Mouse (Mus musculus) liver, embryonic 14.5 days (tissue): ENCODE measurements around the gene Whamm. TPM values are rescaled to one million over a fixed set of nuclear protein-coding genes. Genes with fewer than 3 reads are reported as not detected.

Experiments used
- ATAC-seq: fragments of 200-750 bp; cut with Nextera tagmentation; 2 replicates; pipeline ENCODE4 v1.8.0; 2017; ENCODE audit warnings: moderate number of reproducible peaks, mild to moderate bottlenecking, moderate library complexity; ENCODE audit not compliant: insufficient read depth
- DNase-seq, 3 experiments: peaks; one replicate each; pipeline ENCODE4 v3.0.0-alpha.2; 2012 to 2013; ENCODE audit warnings: low read depth in 3 of 3, low spot score in 3 of 3
- H3K27ac ChIP-seq: fragments of 300-500 bp; sonication (generic); 2 replicates; pipeline ENCODE4 v1.5.1; 2014; ENCODE audit warnings: moderate library complexity, mild to moderate bottlenecking, control low read depth, inconsistent platforms
- H3K27me3 ChIP-seq: fragments of 300-500 bp; sonication (generic); 2 replicates; pipeline ENCODE4 v1.6.1; 2014; ENCODE audit warnings: mild to moderate bottlenecking, low read length, moderate library complexity; ENCODE audit not compliant: control insufficient read depth, insufficient read depth
- H3K36me3 ChIP-seq: fragments of 300-500 bp; sonication (generic); replicated peaks from 2 replicates; pipeline ENCODE4 v1.6.1; 2014; ENCODE audit warnings: low read depth; ENCODE audit not compliant: control insufficient read depth, insufficient read depth
- H3K4me1 ChIP-seq, 2 experiments: fragments of 200-500 bp in 1 of 2; fragments of 300-500 bp in 1 of 2; sonication (generic) in 1 of 2; replicated peaks; 2 replicates each; pipeline ENCODE4 v1.6.1; 2012 to 2014; ENCODE audit warnings: antibody characterized with exemption in 1 of 2, inconsistent platforms in 1 of 2, low read length in 1 of 2; ENCODE audit not compliant: control insufficient read depth in 2 of 2, insufficient read depth in 2 of 2
- H3K4me2 ChIP-seq: fragments of 300-500 bp; sonication (generic); 2 replicates; pipeline ENCODE4 v1.6.1; 2014; ENCODE audit warnings: low read depth, mild to moderate bottlenecking, control low read depth, moderate library complexity
- H3K4me3 ChIP-seq, 2 experiments: fragments of 200-500 bp in 1 of 2; fragments of 300-500 bp in 1 of 2; sonication (generic) in 1 of 2; 2 replicates each; pipeline ENCODE4 v1.5.1; 2012 to 2014; ENCODE audit warnings: low read depth in 2 of 2, low read length in 2 of 2, mild to moderate bottlenecking in 2 of 2, control low read depth in 1 of 2, inconsistent platforms in 1 of 2, moderate library complexity in 1 of 2; ENCODE audit not compliant: insufficient read depth in 1 of 2
- H3K9ac ChIP-seq: fragments of 300-500 bp; sonication (generic); replicated peaks from 2 replicates; pipeline ENCODE4 v1.6.1; 2014; ENCODE audit warnings: mild to moderate bottlenecking, control low read depth, moderate library complexity
- H3K9me3 ChIP-seq: fragments of 300-500 bp; sonication (generic); 2 replicates; pipeline ENCODE4 v1.6.1; 2016; ENCODE audit warnings: low read length, mixed read lengths; ENCODE audit not compliant: control insufficient read depth
- CTCF ChIP-seq: IDR thresholded peaks from 2 replicates; pipeline ENCODE4 v1.5.1; 2016; ENCODE audit warnings: antibody characterized with exemption, low read depth, control low read depth
- EP300 ChIP-seq: IDR thresholded peaks from 2 replicates; pipeline ENCODE4 v1.6.1; 2016; ENCODE audit warnings: antibody characterized with exemption, low read depth
- WGBS: fragments of 180-500 bp; shearing (Covaris S2); extraction: QIAGEN DNeasy Blood & Tissue Kit; methylation state at CpG from one replicate; pipeline ENCODE4 v1.1.7; 2014; ENCODE audit not compliant: insufficient replicate concordance; 5-methylcytosine and 5-hydroxymethylcytosine counted together
- polyA plus RNA-seq, 2 experiments: library from polyadenylated mRNA; depleted of rRNA in 1 of 2; stranded (reverse) in 1 of 2; unstranded in 1 of 2; fragments of >200 nt; fragmentation: Nextera tagmentation in 1 of 2; extraction: Ambion mirVana in 1 of 2; gene quantifications; 2 replicates each; pipeline versions ENCODE4 v1.2.1 to v1.2.3; 2012 to 2014

The Whamm gene
- polyA plus RNA-seq, 2 experiments, result 6.3 to 6.9 TPM

DNA sequence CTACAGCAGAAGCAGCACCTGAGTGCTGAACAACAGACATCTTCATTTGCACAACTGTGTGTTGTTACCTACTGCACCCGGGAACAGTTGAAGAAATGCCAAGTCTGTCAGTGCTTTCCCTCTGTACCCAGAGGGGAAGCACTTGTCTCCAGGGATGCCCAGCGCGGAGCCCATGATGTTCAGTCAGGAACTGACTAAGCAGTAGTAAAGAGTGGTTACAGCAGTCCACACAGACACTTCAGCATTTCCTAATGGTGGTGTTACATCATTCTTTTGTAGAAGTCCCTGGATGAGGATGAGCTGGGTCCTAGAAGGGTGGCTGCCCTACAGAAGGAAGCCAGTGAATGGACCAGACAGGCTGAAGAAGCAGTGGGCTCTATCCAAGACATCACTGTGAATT is 6.8 kb downstream of the Whamm start:
- Histone ChIP-seq H3K4me2 (no peak overlapping the region), H3K9me3 (no peaks in the 10 kb centered on the region), H3K4me1 (peaks cover 11 to 17% of the 10 kb centered on the region in 2 experiments), H3K27ac (no peak overlapping the region), H3K4me3 (no peak overlapping the region), H3K9ac (no peak overlapping the region), H3K27me3 (no peaks in the 10 kb centered on the region), H3K36me3 (peaks cover 30% of the 10 kb centered on the region)
- 83% methylated on average over 3 of the region's 3 CpGs for WGBS
- ATAC-seq (no peak), DNase-seq (no peak)
- no peak for TF ChIP-seq CTCF
- no peak for TF ChIP-seq EP300

- Histone ChIP-seq H3K9me3 (no peaks in the 10 kb centered on the region), H3K36me3 (peaks cover 30% of the 10 kb centered on the region), H3K4me1 (peaks cover 6 to 12% of the 10 kb centered on the region in 2 experiments), H3K27me3 (no peaks in the 10 kb centered on the region), H3K27ac (no peak overlapping the region), H3K9ac (no peak overlapping the region), H3K4me3 (no peak overlapping the region), H3K4me2 (no peak overlapping the region)
- WGBS, result 78% methylated on average over 7 of the region's 7 CpGs
- no peak for ATAC-seq
- DNase-seq, result no peak
- no peak for TF ChIP-seq EP300
- TF ChIP-seq CTCF, result no peak
Observed at GRCm38 (mm10) chr7:81578413-81578812, 7.3 kb downstream of the Whamm start.

GRCm38 (mm10) chr7:81579312-81579711 is 8.2 kb downstream of the Whamm start:
- TF ChIP-seq EP300 (no peak), CTCF (no peak)
- no peak overlapping the region for H3K27ac ChIP-seq
- H3K36me3 ChIP-seq, result peaks cover 30% of the 10 kb centered on the region
- H3K9ac ChIP-seq, result no peak overlapping the region
- ATAC-seq (no peak), DNase-seq (no peak)
- 88% methylated on average over 5 of the region's 5 CpGs for WGBS
- H3K4me3 ChIP-seq, result no peak overlapping the region
- H3K4me2 ChIP-seq, result no peak overlapping the region
- H3K27me3 ChIP-seq, result no peaks in the 10 kb centered on the region
- H3K9me3 ChIP-seq, result no peaks in the 10 kb centered on the region
- H3K4me1 ChIP-seq, result peaks cover 0 to 6% of the 10 kb centered on the region in 2 experiments; a peak in 2 of 4 replicates

DNA sequence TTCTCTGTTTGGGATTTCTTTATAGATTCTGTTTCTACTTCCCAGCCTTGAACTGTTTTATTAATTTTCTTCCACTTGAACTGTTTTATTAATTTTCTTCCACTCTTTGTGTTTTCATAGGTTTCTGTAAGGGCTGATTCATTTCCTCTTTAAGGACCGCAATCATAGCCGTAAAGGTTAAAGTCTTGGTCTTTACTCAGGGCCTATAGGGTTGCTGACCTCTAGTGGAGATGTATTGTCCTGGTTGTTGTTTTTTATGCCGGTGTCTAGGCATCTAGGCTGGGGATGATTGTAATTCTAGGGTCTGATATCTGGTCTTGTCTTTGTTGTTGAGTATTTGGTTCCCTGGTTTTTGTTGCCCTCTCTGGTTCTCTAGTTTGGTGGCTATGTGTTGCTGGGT is 12.4 kb downstream of the Whamm start:
- Histone ChIP-seq H3K4me1 (peaks cover 0 to 8% of the 10 kb centered on the region in 2 experiments; a peak in 3 of 4 replicates), H3K36me3 (peaks cover 46% of the 10 kb centered on the region), H3K9ac (no peak overlapping the region), H3K27me3 (no peaks in the 10 kb centered on the region), H3K9me3 (no peaks in the 10 kb centered on the region), H3K4me2 (no peak overlapping the region), H3K4me3 (no peak overlapping the region), H3K27ac (no peak overlapping the region)
- no peak for DNase-seq
- no peak for ATAC-seq
- TF ChIP-seq CTCF, result peak; percentile 21; the same call in 1 of the 2 replicates
- no peak for TF ChIP-seq EP300
- WGBS, result 69% methylated on average over 3 of the region's 3 CpGs

- peaks cover 45% of the 10 kb centered on the region for H3K36me3 ChIP-seq
- peaks cover 0 to 5% of the 10 kb centered on the region in 2 experiments; a peak in 2 of 4 replicates for H3K4me1 ChIP-seq
- no peak overlapping the region for H3K4me2 ChIP-seq
- 83% methylated on average over 7 of the region's 7 CpGs for WGBS
- no peak for DNase-seq
- no peak for TF ChIP-seq EP300
- no peak for TF ChIP-seq CTCF
- no peaks in the 10 kb centered on the region for H3K27me3 ChIP-seq
- H3K27ac ChIP-seq, result no peak overlapping the region
- no peak for ATAC-seq
- no peaks in the 10 kb centered on the region for H3K9me3 ChIP-seq
- no peak overlapping the region for H3K9ac ChIP-seq
- H3K4me3 ChIP-seq, result no peak overlapping the region
Observed at GRCm38 (mm10) chr7:81585326-81585725, 14.3 kb downstream of the Whamm start.
